ENCODE assay signal across 32 mouse cellular contexts in the genomic region with DNA sequence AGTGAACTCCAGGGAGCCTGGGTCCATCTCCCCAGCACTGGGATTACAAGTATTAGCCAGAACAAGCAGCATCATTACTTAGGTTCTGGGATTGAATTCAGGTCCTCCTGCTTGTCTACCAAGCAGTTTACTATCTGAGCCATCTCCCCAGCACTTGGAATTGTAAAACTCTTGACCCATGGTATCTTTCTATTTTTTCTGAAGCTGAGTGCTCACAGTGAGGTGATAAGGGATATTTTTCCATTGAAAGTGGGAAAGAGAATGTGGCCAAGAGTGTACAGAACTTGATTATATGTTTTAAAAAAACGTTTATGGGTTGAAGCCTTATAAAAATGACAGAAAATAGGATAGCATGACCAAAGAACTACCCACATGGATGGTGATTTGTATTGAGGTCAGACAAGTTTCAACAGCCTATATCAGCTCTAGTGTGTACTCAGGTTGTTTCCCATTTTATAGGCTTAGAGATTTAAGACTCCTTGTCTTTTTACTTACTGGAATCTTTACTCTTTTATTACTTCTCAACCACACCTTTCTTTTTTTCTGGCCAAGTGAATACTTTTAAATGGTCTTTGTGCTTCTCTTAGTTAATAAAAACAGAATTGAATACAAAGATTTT.
"Had no signal": no experiment of that assay in that cellular context is flagged by ENCODE, and none has a peak within 500 bp of the region (broad histone marks: within the 10 kb centered on the region; RNA-seq: fewer than 3 reads in every experiment).

No protein-coding gene starts in this region.

- ATAC-seq: liver, embryonic 12.5 days; liver, postnatal 0 days; lung, postnatal 0 days; midbrain, embryonic 13.5 days; midbrain, embryonic 15.5 days; midbrain, embryonic 16.5 days had no signal

- H3K4me3 ChIP-seq: limb, embryonic 10.5 days; limb, embryonic 12.5 days; limb, embryonic 13.5 days; limb, embryonic 15.5 days; liver, embryonic 12.5 days; liver, embryonic 13.5 days; liver, embryonic 15.5 days; lung, embryonic 15.5 days; megakaryocyte, embryonic 14.5 days; midbrain, embryonic 10.5 days; midbrain, embryonic 12.5 days; midbrain, embryonic 13.5 days; midbrain, embryonic 15.5 days; myocyte; neural tube, embryonic 12.5 days had no signal

- H3K4me2 ChIP-seq: limb, embryonic 12.5 days; limb, embryonic 13.5 days; limb, embryonic 15.5 days; liver, embryonic 11.5 days; liver, embryonic 12.5 days; liver, embryonic 13.5 days; liver, embryonic 15.5 days; lung, embryonic 14.5 days; lung, embryonic 15.5 days; midbrain, embryonic 11.5 days; midbrain, embryonic 12.5 days; midbrain, embryonic 13.5 days; midbrain, embryonic 15.5 days; neural tube, embryonic 12.5 days had no signal

- H3K27me3 ChIP-seq: liver, embryonic 13.5 days; liver, embryonic 15.5 days had no signal

- H3K9ac ChIP-seq: limb, embryonic 12.5 days; limb, embryonic 13.5 days; limb, embryonic 15.5 days; liver, embryonic 12.5 days; liver, embryonic 13.5 days; liver, embryonic 14.5 days; liver, embryonic 15.5 days; liver, postnatal 0 days; lung, embryonic 14.5 days; lung, embryonic 15.5 days; midbrain, embryonic 12.5 days; midbrain, embryonic 13.5 days; midbrain, embryonic 15.5 days; neural tube, embryonic 12.5 days had no signal

- DNase-seq: left cerebral cortex, postnatal 4 days; liver; liver, embryonic 13.5 days; liver, postnatal 0 days; lung, adult 18-20 months; lung, adult 2 months; lung, embryonic 14.5 days; lung, postnatal 10 days; lung, postnatal 14 days; lung, postnatal 36 days; lung, postnatal 4 days; midbrain, embryonic 14.5 days had no signal

- H3K4me1 ChIP-seq: limb, embryonic 10.5 days; limb, embryonic 12.5 days; limb, embryonic 13.5 days; limb, embryonic 15.5 days; liver, embryonic 12.5 days; liver, embryonic 13.5 days; liver, embryonic 15.5 days; lung, embryonic 15.5 days; megakaryocyte, embryonic 14.5 days; midbrain, embryonic 10.5 days; midbrain, embryonic 12.5 days; midbrain, embryonic 13.5 days; midbrain, embryonic 15.5 days; neural tube, embryonic 12.5 days had no signal

- H3K36me3 ChIP-seq: limb, embryonic 10.5 days; limb, embryonic 12.5 days; limb, embryonic 13.5 days; limb, embryonic 15.5 days; liver, embryonic 12.5 days; liver, embryonic 13.5 days; liver, embryonic 15.5 days; lung, embryonic 15.5 days; midbrain, embryonic 10.5 days; midbrain, embryonic 12.5 days; midbrain, embryonic 13.5 days; midbrain, embryonic 15.5 days; neural tube, embryonic 12.5 days had no signal

- H3K9me3 ChIP-seq: limb, embryonic 10.5 days; limb, embryonic 12.5 days; limb, embryonic 13.5 days; limb, embryonic 15.5 days; liver, embryonic 12.5 days; liver, embryonic 13.5 days; liver, embryonic 15.5 days; lung, embryonic 15.5 days; megakaryocyte, embryonic 14.5 days; midbrain, embryonic 10.5 days; midbrain, embryonic 12.5 days; midbrain, embryonic 13.5 days; midbrain, embryonic 15.5 days; neural tube, embryonic 12.5 days had no signal

- H3K27ac ChIP-seq: limb, embryonic 10.5 days; limb, embryonic 12.5 days; limb, embryonic 13.5 days; limb, embryonic 15.5 days; liver, embryonic 12.5 days; liver, embryonic 13.5 days; liver, embryonic 14.5 days; liver, embryonic 15.5 days; lung, embryonic 15.5 days; macrophage; midbrain, embryonic 10.5 days; midbrain, embryonic 12.5 days; midbrain, embryonic 13.5 days; midbrain, embryonic 15.5 days; neural tube, embryonic 12.5 days had no signal
